Mouse (Mus musculus) embryo, embryonic 11.5 days (tissue): Measurements from ENCODE around the gene Frrs1l.

Source experiments
- DNase-seq: peaks from one replicate; pipeline ENCODE4 v3.0.0-alpha.2; 2012; ENCODE audit warnings: low read depth, low spot score

Frrs1l gene

GRCm38 (mm10) chr4:56990215-56990584, at the start of gene Frrs1l:
TSS of gene Frrs1l (minus strand) at chr4:56990391.
- no peak for DNase-seq

GRCm38 (mm10) chr4:57039127-57040031, 49.2 kb upstream of the Frrs1l start:
- peak; percentile 31 for DNase-seq

- DNase-seq = no peak
Measured at GRCm38 (mm10) chr4:57037554-57037953, 47.4 kb upstream of the Frrs1l start.

GRCm38 (mm10) chr4:57034169-57034568, 44.0 kb upstream of the Frrs1l start:
- no peak for DNase-seq

GRCm38 (mm10) chr4:57031440-57031839, 41.2 kb upstream of the Frrs1l start:
- no peak for DNase-seq

GRCm38 (mm10) chr4:57027954-57028353, 37.8 kb upstream of the Frrs1l start:
- DNase-seq = no peak

GRCm38 (mm10) chr4:57023527-57023926, 33.3 kb upstream of the Frrs1l start:
- no peak for DNase-seq

GRCm38 (mm10) chr4:57021288-57021687, 31.1 kb upstream of the Frrs1l start:
- no peak for DNase-seq

GRCm38 (mm10) chr4:57017229-57017628, 27.0 kb upstream of the Frrs1l start:
- DNase-seq = peak; percentile 63

DNA sequence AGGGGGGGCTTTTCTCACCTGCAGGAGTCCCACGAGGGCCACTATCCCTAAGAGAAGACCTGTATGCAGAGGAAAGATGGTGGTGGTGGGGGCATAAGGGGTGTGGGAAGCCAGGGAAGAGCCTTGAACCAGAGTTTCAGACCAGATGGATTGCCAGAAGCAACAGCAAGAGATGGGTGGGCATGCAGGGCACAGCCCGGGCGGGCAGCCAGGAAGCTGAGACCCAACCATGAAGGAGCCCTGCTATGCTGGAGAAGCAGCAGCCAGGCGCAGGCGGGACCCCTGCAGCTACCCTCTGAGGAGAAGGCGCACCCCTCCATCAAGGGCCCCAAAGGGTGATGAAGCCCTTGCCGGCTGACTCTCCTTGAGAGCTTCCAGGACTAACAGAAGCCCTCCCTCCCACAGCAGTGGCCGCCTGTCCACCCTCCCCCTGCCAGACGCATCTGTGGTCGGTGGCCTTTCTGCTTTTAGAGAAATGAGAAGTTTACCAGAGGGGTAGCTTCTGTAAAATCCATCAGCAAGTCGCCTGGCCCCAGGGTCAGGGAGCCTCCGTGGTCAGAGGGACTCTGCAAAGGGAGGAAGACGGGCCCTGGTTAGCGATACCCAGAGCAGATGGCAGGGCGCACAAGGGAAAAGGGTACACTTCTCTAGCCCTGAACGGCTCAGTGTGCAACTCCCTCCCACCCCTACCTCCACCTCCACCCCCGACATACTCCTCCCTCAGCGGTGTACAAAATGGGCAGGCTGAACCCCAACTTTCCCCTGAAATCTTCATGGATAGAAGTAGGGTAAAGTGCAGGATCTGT, 26.4 kb upstream of the Frrs1l start:
- DNase-seq = no peak

- DNase-seq = no peak
Measured at GRCm38 (mm10) chr4:57015032-57015431, 24.8 kb upstream of the Frrs1l start.

- no peak for DNase-seq
Measured at GRCm38 (mm10) chr4:57011454-57012046, 21.4 kb upstream of the Frrs1l start.

- DNase-seq = no peak
Measured at GRCm38 (mm10) chr4:57010919-57011318, 20.7 kb upstream of the Frrs1l start.

GRCm38 (mm10) chr4:57010425-57010824, 20.2 kb upstream of the Frrs1l start:
- DNase-seq = no peak

- DNase-seq = no peak
Measured at GRCm38 (mm10) chr4:57007717-57008116, 17.5 kb upstream of the Frrs1l start.

GRCm38 (mm10) chr4:57005011-57005410, 14.8 kb upstream of the Frrs1l start:
- DNase-seq = no peak

DNA sequence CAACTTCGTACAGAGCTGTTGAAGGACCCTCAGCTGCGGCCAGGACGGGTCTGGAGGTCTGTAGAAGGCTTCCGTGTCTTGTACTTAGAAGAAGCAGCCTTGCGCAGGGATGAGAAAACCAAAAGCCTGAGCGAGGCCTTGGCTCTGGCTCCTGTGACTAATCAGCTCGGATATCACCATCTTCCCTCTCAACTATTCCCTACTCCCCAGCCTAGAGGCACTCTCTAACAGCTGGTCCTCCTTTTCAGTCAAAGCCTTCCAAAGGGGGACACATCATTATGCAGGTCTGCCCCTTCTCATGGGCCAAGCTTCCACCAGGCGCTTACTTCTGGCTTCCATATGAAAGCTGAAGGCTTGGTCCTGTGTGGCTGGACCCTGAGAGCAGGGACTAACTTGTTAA, 13.7 kb upstream of the Frrs1l start:
- DNase-seq = no peak

GRCm38 (mm10) chr4:57002751-57003150, 12.6 kb upstream of the Frrs1l start:
- no peak for DNase-seq

DNA sequence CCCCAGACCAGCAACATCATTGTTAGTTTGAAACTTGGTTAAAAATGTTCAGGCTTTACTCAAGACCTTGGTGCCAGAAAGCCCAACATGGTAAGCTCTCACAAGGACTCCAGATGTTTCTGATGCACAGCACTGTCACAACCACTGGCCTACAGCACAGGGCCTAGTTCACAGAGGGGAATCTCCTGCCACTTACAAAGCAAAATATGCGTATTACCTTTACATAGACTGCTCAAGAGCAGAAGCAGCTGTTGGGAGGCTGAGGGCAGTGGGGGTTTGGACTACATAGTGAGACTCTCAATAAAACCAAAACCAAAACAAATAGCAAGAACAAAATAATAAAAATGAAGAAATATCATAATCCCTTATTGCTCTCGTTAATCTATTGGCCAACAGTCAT, 11.2 kb upstream of the Frrs1l start:
- no peak for DNase-seq

GRCm38 (mm10) chr4:56993331-56993730, 3.1 kb upstream of the Frrs1l start:
- no peak for DNase-seq

GRCm38 (mm10) chr4:56991951-56992350, 1.8 kb upstream of the Frrs1l start:
- no peak for DNase-seq
